Mouse (Mus musculus): ENCODE data around the gene Gsg1l.

DNA sequence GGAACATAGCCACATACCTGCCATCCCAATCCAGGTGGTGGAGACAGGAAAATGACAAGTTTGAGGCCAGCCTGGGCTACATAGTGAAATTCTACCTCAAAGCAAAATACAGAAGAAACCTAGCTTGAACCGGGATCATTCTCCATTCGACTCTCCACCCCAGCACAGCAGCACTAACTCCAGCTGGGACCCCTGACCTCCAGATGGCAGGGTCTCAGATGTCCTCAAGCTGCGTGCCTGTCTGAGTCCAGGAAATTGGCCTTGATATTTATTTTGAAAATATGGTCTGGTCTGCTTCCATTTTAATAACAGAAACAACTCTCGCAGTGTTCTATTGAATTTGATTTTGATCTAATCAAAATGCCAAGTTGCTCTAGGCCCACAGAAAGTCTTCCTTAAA, 195.1 kb downstream of the Gsg1l start:
- TF ChIP-seq POLR2A (IDR thresholded peaks at IDR 0.05; ENCODE audit: low read depth, low read length) (no peak), CTCF (IDR thresholded peaks at IDR 0.05; ENCODE audit: extremely low read depth, insufficient read depth, insufficient read length, insufficient replicate concordance) (no peak)
